Mouse (Mus musculus) brain, embryonic 18.5 days (tissue): ENCODE measurements at regions not wholly inside any gene's neighbourhood (a gene's known extent, or its start where the extent isn't known, plus 50 kb on each side); places are given as distances from the start of the nearest gene placed in this dataset.

ENCODE experiments used
- DNase-seq: peaks from one replicate; pipeline ENCODE4 v3.0.0-alpha.2; 2012; ENCODE audit warnings: low read depth, low spot score

- DNase-seq = peak; percentile 86
Measured at GRCm38 (mm10) chrX:77432846-77433810, 77.7 kb upstream of the Tbl1x start.

GRCm38 (mm10) chrX:77433811-77434192, 77.0 kb upstream of the Tbl1x start:
- DNase-seq = no peak

GRCm38 (mm10) chrX:77443852-77444492, 66.8 kb upstream of the Tbl1x start:
- DNase-seq = peak; percentile 26

- DNase-seq = no peak
Measured at GRCm38 (mm10) chrX:77446755-77447154, 64.1 kb upstream of the Tbl1x start.

GRCm38 (mm10) chrX:77451977-77452675, 58.7 kb upstream of the Tbl1x start:
- DNase-seq = no peak
